Mouse (Mus musculus) sigmoid colon, adult 10 weeks (tissue): ENCODE results near the gene Ubxn7. TPM values are rescaled to one million over a fixed set of nuclear protein-coding genes. Genes with fewer than 3 reads are reported as not detected.

Experiments used
- polyA plus RNA-seq: library from polyadenylated mRNA; stranded (reverse); fragments of 350-450 nt; fragmentation: Illumina TruSeq; extraction: RNeasy Lipid Tissue Mini Kit (QIAGEN cat#74804); gene quantifications from one replicate; pipeline ENCODE4 v1.2.3, GENCODE M21; 2014; ENCODE audit warnings: low read depth, low replicate concordance

Gene Ubxn7
- polyA plus RNA-seq: 35.7 TPM

GRCm38 (mm10) chr16:32332040-32332555 is at the start of gene Ubxn7:
Gene Ubxn7, plus strand, starts transcription at chr16:32332257.

GRCm38 (mm10) chr16:32400267-32400666 is 68.2 kb downstream of the Ubxn7 start, which contains the start of gene Tm4sf19:
Gene Tm4sf19, plus strand, starts transcription at chr16:32400506.

GRCm38 (mm10) chr16:32419517-32420483 is 87.7 kb downstream of the Ubxn7 start, which contains the start of gene Tctex1d2:
Gene Tctex1d2, plus strand, starts transcription at chr16:32419702.

DNA sequence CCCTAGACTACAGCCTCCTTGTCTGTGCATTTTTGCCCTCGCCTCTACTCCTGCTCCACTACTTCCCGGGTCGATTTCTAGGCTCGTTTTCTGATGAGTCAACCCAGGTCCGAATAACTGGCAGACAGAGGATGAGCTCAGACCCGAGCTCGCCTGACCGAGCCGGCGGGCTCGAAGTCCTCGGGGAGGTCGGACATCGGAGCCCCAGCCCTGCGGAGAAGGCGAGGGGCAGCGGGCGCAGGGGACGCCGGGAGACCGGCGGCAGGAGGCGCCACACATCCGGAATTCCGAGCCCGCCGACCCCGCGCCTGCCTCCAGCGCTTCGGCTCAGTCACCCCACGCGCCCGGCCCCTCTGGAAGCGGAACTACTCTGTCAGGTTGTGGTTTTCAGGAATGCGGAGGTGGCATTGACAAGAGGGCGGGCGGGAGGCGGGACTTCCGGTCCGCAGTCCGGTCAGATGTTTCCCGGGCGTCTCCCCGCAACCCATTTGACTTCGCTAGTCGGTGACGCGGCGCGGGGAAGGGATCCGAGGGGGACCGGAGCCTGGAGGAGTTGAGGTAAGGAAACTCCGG is 98.5 kb downstream of the Ubxn7 start, which contains the start of gene Pcyt1a:
Gene Pcyt1a (plus strand): TSS at position 448 of the 573 bp plus-strand sequence.

Other genes starting within 250 kb of the Ubxn7 start
- 99.0 TPM for gene Pigx, start 232.5 kb upstream of the Ubxn7 start, polyA plus RNA-seq
- gene Cep19, start 232.5 kb upstream of the Ubxn7 start, polyA plus RNA-seq: 28.5 TPM
- 0.95 TPM for gene Nrros, start 166.7 kb upstream of the Ubxn7 start, polyA plus RNA-seq
- not detected for gene Bex6, start 152.4 kb upstream of the Ubxn7 start, polyA plus RNA-seq
- gene Fbxo45, start 85.1 kb upstream of the Ubxn7 start, polyA plus RNA-seq: 25.2 TPM
- gene Wdr53, start 85.0 kb upstream of the Ubxn7 start, polyA plus RNA-seq: 6.7 TPM
- gene Smco1, start 60.8 kb upstream of the Ubxn7 start, polyA plus RNA-seq: not detected
- 41.9 TPM for gene Rnf168, start 54.8 kb upstream of the Ubxn7 start, polyA plus RNA-seq
- gene Tm4sf19, start 68.2 kb downstream of the Ubxn7 start, polyA plus RNA-seq: not detected
- 16.9 TPM for gene Tctex1d2, start 87.4 kb downstream of the Ubxn7 start, polyA plus RNA-seq
- gene Pcyt1a, start 98.7 kb downstream of the Ubxn7 start, polyA plus RNA-seq: 36.9 TPM
- 0.28 TPM for gene Slc51a, start 155.6 kb downstream of the Ubxn7 start, polyA plus RNA-seq
- not detected for gene Zdhhc19, start 164.0 kb downstream of the Ubxn7 start, polyA plus RNA-seq